Mouse (Mus musculus): Measurements from ENCODE around the gene 9030624G23Rik.
A peak's percentile ranks its signal among the peaks of the same experiment; 100 is the strongest.
"Not testable (repeated sequence)": the region's sequence is repeated elsewhere in the genome, so short reads cannot be mapped to it uniquely, and the experiment has no call there.

The 9030624G23Rik gene

DNA sequence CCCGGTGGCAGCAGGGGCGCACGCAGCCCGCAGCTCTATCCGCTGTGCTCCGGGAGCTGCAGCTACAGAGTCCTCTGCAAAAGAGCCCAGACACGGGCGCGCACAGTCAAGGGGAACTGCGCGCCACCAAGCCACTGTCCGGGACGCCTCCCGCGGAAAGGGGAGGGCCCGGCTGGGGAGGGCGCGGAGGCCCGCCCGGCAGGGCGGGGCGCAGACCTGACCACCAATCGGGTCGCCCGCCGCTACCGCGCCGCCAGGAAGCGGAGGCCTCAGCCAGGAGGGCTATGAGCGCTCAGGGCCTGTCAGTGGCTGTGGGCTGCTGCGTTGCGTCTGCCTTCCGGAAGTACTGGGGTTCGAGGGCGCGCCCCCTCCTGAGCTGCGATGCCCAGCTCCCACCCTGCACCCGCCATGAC lies at the start of gene 9030624G23Rik:
TSS of gene 9030624G23Rik (minus strand) at position 139 of the 413 bp plus-strand sequence.
- DNase-seq: peak; percentile 53

DNA sequence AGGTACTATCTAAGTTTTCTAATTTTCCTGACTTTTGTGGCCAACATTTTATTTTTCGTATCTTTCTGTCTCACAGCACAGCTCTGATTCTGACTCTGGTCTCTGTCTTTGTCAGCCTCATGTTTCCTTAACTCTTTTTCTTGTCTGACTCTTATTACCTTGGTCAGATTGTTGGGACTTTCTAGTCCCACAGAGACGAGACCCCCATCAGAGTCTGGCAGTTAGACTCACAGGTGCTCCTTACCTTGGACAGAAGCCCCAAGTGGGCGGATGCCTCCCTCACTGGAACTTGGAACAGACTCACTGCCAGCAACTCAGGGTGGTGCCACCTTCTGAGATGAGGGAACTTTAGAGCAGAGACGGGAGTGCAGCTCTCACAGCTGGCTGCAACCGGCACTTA lies 13.9 kb downstream of the 9030624G23Rik start:
- DNase-seq: not testable (repeated sequence)
